Mouse (Mus musculus): ENCODE measurements around the gene Ablim1.

The Ablim1 gene

DNA sequence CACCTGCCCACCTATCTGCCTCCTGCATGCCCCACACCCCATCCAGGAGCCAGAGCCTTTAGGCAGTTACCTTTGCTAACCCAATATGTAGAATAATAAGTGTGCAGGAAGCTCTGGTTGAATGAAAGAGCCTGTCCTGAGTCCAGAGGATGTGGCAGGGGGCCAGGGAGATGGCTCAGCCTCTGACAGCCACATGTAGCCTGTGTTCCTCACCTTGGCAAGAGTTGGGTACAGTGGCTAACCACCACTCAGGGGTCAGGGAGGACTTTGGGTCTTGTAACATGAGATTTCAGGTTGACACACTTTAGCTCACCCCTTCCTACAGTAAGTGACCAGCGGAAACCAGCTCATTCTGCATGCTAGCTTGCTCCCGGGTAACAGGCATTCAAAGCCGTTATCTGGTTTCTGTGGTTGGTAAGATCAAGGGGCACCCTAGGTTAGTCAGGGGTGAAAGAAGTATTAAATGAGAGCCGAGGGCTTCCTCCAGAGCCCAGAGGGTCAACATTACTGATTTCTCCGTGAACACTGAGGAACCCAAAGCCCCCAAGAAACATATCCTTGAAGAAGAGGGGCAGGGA, 210.5 kb downstream of the Ablim1 start:
- DNase-seq (ENCODE audit: low read depth, low spot score), result no peak

DNA sequence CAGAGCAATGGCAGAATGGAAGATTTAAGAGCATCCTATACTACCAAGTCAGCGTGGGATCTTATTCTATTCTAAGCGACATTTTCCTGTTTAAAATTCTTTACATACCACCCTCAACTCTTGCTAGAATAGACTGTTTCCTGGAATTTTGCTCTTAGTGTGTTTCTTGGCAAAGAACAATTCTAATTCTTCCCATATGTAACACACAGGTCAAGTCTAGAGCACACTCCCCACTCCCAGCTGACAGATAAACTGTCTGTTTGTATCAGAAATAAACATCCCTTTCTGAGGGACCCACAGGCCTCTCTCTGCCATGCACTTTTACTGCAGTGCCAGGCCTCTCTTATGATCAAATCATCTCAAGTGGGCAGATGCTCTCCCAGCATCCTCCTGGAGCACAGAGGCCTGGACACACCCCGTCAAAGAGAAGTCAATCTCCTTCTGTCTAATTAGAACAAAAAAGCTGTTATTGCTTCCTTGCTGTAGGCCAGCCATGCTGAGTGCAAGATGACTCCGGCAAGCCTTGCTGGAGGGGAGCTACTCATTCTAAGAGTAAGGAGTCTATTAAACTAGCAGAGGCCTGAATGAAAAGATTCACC, 211.3 kb downstream of the Ablim1 start:
- no peak for DNase-seq (ENCODE audit: low read depth, low spot score)

DNA sequence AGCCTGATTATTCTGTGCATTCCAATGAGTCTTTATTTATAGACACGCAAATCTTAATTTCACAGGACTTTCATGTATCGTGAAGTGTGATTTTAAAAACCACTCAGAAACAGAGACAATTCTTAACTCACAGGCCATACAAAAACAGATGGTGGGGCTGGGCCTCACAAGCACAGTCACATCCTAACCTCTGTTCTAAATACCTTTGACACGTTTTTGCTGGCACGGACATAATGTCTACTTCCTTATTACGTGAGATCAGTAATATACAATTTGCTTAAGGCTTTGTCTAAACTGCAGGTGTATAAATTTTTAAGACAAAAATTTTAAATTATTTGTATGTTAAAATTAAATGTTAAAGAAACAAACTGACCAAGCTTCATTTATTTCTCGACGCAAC, 212.7 kb downstream of the Ablim1 start:
- no peak for DNase-seq (ENCODE audit: low read depth, low spot score)

DNA sequence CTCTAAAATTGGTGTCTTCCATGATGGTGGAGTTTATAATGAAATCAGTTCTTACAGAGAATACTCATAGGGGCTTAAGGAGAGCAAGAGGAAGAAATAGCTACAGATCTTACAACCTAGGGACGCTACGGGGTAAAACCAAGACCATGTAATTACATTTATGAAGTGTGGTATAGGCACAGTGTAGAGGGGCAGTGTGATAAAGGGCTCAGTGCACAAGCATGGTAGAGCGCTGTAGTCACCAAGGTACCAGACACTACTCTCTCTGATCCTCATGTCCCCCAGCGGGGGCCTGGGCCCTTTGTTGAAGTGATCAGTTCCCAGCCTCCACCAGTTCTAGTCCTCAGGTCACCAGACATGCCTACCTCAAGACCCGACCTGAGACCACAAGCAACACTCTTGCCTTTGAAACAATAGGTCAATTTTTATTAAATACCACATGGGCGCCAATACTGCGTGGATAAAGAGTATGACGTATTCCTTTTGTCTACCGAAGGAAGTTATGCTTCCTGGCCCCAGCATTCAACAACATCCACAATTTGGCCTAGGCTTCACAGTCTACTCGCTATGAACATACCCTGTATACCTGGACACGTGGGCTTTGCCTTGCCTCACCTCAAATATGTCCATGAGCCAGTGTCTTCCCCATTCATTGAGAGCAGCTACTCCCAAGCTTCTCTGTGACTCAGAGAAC, 213.8 kb downstream of the Ablim1 start:
- DNase-seq (ENCODE audit: low read depth, low spot score), result no peak

DNA sequence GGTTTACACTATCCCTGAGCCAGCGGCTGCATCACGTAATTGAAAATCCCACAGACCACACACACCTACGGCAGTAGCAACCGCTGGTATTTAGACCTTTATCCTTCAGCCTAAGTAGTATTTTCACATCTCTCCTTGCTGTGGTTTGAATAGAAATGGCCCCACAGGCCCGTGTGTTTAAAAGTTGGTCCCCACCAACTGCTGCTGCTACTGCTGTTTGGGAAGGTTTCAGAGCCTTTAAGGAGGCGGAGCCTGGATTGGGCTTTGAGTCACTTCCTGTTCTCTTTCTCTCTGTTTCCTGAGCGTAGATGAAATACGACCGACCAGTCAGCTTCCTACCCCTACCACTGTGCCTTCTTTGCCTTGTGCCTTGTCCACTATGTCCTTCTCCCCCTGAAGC, 214.7 kb downstream of the Ablim1 start:
- DNase-seq (ENCODE audit: low read depth, low spot score), result no peak

DNA sequence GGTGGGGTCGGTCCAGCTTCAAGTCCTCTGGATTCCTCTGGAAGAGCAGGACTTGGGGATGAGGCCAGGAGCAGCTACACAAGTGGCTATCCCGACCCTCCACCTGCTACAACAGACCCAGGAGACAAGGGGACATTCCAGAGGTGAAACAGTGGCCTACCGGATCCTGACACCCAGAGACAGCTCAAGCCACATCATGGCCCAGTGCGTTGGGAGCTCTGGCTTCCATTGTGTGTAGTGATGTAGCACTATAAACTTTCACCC, 215.7 kb downstream of the Ablim1 start:
- no peak for DNase-seq (ENCODE audit: low read depth, low spot score)

DNA sequence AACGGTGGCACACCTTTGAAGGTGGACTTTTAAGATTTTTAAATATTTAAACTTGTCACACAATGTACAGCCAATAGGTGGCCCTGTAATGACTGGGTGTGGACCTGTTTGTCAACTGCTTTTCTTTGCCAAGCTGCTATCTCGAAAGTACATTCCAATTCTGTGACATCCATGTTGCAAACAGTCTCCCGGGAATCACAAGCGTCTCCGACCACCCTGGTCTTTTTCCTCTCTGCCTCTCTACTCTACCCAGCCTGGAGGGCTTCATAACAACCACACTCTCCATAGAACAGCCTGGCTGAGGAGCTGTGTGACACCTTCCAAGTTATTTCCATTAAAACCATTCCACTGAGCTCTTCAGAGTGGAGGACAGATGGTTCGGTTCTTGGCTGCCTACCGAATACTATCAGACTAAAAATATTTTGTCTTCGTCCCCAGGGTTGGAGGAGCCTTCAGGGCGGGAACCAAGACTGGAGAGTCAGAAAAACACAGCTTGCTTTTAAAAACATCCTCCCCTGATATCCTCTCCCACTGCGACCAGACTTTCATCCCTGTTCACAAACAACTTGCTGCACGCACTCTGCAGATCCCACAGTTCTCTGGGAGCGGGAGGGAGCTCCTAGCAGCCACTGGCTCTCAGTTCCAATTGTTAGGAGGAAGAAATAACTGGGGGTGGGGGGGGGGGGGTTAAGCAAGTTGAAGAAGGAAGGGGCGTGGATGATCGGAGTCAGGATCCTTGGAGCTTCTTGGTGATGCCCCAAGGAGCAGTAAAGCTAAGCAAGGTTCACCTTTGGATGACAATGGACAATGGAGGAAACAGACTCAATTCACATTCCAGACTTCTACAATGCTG, 216.3 kb downstream of the Ablim1 start:
- no peak for DNase-seq (ENCODE audit: low read depth, low spot score)

DNA sequence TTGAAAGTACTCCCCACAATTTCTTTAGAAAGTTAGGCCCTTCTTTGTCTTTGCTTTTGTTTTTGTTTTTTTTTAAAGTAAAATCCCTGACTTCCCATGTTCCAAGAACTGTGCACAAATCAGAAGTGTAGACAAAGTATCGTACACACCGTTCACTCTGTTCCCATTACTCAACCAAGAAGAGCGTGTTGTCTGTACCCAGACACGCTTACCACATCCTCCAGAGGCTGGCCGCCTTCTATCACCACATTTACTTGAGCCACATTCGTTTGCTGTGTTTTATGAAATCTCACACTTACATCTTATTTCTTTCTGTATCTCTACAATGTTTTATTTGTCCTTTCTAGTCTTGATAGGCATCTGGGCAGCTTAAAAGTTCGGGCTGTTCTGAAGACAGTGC, 219.4 kb downstream of the Ablim1 start:
- DNase-seq (ENCODE audit: low read depth, low spot score), result no peak

DNA sequence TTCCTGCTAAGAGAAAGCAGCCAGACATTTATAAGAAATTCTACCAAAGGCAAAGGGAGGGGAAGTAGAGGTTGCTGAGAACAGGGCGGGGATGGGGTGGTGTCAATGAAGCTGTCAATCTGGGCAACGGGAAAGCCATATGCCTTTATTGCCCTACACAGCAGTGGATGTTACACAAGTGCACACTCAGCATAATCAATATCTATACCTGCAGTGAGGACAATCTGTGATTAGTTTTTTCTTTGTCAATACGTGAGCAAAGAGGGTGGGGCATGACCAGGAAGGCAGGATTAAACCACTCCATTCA, 221.1 kb downstream of the Ablim1 start:
- DNase-seq (ENCODE audit: low read depth, low spot score), result no peak

DNA sequence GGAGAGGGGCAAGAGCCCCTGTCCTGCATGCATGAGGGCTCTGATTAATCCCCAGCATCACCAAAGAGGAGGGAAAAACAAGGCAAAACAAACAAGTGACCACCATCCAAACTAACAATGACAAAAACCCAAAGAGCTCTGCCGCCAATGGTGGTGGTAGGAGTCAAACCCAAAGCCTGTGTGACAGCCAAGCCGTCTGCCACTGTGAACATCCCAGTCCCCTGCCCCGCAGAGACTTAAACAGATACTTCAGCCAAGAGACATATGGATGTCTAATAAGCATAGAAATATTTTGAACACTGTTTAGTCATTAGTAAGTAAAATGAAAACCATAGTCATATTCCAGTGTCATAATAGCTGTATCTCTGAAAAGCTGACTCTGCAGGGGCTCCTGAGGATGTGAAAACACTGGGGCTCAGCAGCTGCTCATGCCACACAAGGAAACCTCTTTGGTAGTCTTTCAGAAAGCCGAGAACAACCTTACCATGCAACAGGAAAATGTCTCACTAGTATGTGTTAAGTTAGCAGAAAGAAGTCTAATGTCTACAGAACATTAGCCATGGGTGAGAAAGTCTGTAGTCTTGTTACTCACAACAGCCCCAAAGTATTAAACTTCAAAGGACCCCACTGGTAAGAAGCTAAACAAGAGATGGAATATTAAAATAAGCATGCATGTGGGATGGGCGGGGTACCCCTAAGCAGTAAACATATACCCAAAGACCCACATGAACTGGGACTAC, 221.6 kb downstream of the Ablim1 start:
- no peak for DNase-seq (ENCODE audit: low read depth, low spot score)

DNA sequence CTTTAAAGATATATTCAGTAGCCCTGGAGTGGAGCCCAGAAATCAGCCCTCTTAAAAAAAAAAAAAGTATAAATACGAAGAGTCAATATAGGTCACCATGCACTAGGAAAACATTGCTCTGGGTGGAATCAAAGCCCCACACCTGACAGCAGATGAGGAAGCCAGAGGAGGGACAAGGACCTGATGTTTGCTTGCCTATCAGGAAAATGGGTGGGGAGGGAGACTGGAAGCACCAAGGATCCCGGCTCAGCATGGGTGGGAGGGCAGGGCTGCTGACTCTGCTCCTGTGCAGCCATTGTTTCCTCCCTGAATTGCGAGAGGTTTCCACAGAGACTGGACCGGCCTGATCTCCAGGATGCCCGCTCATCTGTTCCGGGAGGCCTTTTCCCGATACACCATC, 223.4 kb downstream of the Ablim1 start:
- DNase-seq (ENCODE audit: low read depth, low spot score), result no peak

DNA sequence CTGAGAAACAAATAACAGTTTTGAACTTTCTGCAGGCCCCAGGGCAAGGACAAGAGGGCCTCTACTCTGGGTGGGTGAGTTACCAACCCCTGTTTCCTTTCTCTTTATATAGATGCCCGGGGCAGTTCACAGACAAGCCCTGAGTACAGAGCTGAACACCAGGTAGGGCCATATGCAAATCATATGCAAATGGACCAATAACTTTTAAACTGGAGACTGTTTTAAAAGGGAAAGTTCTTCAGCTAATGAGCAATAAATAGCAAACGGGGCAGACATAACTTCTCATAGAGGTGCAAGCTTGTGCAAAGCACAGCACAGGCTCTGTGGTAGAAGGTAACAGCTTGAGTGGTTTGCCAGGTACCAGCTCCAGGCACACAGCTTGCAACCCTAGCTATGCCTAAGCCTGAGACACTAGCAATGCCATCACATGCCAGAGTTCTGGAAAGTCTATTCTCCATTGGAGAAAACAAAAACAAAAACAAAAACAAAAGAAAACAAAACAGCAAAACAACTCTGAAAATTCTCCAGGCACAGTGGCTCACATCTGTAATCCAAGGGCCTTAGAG, 225.8 kb downstream of the Ablim1 start:
- DNase-seq (ENCODE audit: low read depth, low spot score), result no peak

DNA sequence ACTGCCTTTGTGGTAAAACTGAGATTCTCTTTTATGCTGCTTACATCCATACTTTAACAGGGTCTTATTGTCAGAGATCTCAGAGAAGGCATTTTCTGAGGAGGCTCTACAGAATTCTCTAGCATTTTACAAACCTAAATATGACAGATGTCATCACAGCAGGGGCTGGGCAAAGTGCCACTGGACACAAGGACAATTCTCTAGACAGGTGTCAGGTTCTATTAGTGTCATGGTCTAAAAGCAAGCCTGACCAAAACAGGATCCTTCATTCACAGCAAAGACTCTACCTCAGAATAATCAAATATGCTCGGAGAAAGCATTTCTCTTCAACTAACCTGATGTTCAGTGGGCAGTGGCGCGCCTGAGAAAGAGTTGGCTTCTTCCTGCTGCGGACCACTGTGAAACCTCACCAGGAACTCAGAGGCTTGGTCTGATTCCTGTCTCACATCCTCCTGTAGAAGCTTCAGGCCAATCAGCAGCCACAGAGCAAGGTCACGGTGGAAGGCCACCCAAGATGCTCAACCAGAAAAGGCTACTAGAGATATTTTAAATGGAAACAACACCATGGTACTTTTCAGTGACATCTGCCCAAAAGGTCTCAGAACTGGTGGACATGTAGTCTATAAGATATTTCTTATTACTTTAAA, 230.1 kb downstream of the Ablim1 start:
- DNase-seq (ENCODE audit: low read depth, low spot score), result no peak

DNA sequence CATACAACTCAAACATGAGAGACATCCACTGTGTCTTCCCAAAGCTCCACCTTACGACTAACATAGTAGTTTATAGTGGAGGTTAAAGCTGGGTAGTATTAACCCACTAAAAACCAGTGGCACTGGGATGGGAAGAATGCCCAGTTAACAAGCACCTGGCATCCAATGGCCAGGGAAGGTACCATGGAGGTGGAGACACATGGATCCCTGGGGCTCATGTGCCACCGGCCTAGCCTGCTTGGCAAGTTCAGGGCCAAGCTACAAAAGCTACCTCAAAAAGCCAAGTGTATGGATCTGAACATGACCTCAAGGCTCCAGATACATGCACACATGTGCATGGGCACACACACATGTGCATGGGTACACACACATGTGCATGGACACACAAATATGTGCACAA, 230.8 kb downstream of the Ablim1 start:
- no peak for DNase-seq (ENCODE audit: low read depth, low spot score)

DNA sequence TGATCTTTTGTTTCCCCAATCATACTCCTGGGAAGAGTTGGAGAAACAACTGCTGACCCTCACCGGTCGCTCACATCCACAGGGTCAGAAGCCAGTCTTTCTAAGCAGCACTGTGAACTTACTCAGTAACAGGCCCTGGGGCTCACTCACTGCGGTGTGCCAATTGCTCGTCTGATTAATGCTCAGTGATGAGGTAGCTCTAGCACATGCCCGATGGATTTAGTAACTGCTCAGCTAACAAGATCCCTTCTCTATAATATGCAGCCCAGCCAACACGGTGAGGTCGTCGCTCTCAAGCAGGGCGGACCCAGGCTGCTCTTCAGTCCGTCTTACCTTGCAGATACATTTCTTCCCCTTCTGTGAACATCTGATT, 231.6 kb downstream of the Ablim1 start:
- no peak for DNase-seq (ENCODE audit: low read depth, low spot score)

DNA sequence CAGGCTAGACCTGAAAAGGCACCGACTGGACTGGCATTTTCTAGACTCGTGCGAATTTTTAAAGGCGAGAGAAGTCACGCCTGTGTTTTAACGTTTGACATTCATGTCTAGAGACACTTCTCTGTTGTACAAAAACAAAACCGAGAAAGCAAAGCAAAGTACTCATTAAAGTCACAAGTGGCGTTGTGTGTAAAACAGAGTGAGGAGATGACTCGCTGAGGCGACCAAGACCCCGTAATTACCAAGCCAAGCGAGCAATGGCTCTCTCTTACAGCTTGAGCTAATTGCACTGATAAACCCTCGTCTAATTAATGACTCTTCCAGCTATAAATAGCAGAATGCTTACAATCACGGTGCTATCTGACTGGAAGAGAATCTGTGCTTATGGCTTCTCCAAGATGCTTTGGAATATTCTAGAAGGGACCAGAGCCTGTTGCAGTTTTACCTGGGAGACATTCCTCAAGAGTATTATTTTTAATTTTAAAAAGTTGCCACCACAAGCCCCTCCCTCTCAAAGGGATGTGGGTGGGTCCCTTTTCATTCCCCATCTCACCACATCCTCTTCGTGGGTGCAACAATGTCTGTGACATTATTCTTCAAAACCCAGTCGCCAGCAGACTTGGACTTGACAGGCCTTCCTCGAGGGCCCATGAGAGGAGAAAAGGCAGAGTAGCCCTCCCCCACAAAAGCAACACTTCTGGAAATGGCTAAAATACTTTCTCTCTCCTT, 232.1 kb downstream of the Ablim1 start:
- no peak for DNase-seq (ENCODE audit: low read depth, low spot score)

DNA sequence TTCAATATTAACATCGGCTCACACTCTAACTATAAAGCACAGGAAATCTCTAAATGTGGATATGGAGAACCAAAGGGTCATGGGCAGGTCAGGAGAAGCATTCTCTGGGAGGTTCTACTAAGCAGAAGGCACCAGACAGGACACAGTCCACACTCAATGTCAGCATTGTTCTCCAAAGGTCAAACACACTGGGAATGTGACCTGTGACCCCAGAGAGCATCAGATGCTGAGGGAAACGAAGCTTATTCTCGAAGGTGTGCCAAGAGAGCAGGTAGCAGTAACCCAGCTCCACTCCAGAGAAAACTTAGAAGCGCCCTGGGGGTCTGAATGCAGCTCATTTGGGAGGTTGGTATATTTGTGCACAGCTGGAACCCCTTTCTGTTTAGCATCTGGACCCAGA, 233.2 kb downstream of the Ablim1 start:
- DNase-seq (ENCODE audit: low read depth, low spot score), result no peak

DNA sequence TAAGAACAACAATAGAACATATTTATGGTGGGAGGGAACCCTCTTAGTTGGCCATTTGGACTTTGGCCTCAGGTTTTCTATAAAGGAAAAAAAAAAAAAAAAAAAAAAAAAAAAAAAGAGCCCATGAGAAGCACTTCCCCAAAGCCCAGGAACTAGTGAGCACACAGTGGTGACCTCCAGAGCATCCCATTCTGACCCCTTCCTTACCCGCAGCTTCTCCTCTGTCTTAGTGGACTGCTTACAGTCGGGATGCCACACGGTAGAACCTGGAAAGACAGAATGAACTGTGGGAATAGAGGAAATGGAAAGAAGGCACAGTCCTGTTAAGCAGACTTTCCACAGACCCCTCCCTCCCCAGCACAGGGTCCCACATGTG, 235.1 kb downstream of the Ablim1 start:
- no peak for DNase-seq (ENCODE audit: low read depth, low spot score)

DNA sequence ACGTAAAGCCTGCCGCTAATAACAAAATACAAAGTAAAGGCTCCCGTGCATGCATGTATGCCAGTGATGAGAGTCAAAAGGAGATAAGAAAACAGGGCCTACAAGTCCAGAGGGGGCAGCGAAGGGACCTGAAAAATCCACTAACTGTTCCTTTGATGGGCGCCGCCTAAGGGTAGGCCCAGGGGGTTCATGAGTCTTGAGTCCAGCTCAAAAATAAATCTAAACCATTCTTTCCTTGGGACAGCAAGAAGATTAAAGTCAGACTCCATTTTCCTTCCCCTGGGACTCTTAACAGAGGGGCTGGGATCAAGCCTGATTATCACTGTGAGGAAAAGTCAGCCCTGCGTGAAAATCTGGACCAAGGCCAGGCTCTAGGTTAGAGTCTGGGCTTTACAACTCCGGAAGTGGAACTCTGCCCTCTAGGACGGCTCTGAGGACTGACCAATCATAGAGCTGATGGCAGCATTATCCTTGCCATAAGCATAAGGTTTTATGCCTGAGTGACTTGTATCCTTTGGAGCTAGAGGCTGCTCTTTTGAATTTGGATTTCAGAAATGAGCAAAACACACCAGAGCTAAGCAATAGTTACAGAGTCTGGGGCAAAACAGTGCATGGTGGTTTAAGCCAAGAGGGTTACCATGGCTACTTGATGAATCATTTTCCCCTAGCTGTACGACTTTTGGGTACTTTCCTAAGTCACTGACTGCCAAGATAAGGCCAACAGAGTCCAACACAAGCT, 235.7 kb downstream of the Ablim1 start:
- no peak for DNase-seq (ENCODE audit: low read depth, low spot score)
